Mouse (Mus musculus) 3134 (cell line): Measurements from ENCODE around the gene Nos2.
"Not testable (repeated sequence)": the region's sequence is repeated elsewhere in the genome, so short reads cannot be mapped to it uniquely, and the experiment has no call there.

Experiments used
- DNase-seq: peaks from one replicate; pipeline ENCODE4 v3.0.0-alpha.2; 2011; ENCODE audit warnings: low spot score; ENCODE audit not compliant: insufficient read length; ENCODE audit errors: extremely low read depth

Gene Nos2

DNA sequence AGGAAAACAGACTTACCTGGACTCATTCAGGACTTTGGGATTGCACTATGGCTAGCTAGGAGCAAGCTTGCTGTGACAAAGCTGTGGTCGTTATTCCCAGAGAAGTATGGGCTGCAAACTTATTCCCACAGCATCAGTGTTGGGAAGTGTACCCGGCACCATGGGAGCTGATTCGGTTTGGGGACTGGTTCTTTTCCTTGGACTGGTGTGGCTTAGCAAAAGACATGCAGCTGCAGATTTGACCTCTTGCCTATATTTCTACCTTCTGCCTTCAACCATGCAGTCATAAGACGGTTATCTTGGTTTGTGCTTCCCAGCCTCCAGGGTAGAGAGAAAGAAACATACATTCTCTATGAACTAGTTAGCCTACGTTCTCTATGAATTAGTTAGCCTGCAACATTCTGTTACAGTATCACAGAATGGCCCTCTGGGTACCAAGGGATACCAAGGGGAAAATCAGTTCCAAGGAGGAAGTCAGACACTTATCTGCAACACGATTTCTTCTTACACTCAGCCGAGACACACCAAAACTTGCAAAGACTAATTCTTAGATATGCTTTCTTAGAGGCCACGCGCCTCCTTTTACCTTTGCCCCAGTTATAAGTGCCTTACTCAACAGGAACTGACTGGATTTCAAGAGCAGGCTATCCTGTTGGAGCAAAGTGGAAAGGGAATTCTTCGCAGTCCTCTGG is 65.9 kb downstream of the Nos2 start:
- no peak for DNase-seq

DNA sequence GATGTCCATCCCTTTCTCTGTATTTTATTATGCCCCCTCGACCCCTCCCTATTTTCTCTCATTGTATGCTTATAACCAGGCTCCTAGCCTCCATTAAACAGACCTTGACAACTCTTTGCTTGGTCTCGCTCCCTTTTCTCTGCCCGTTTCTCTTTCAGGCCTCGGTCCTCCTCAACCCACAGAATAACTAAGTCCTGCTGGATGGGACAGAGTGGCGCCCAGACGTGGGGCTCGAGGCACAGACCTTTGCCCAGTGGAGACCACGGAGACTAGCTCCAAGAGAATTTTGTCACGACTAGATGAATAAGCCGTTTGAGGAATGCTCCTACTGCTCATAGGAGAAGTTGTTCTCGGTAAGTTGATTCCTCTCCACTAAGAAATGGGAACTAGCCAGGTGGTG is 68.6 kb downstream of the Nos2 start:
- not testable (repeated sequence) for DNase-seq

DNA sequence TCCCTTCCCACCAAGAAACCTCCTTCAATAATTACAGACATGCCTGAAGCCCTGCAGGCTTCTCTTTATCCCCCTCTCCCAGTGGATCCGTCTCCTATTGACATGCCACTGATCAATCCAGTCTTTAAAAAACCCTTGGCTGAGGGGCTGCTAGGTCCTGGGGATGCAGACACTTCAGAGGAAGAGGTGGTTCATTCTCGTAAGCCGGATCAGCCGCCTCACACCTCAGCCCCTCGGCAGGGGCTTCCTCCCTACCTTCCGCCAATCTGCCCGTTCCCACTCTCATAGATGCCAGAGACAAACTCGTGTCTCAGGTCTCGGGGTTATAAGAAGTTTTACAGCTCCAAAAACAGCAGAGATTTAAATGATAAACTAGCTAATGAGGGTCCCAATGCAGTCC is 69.5 kb downstream of the Nos2 start:
- no peak for DNase-seq

DNA sequence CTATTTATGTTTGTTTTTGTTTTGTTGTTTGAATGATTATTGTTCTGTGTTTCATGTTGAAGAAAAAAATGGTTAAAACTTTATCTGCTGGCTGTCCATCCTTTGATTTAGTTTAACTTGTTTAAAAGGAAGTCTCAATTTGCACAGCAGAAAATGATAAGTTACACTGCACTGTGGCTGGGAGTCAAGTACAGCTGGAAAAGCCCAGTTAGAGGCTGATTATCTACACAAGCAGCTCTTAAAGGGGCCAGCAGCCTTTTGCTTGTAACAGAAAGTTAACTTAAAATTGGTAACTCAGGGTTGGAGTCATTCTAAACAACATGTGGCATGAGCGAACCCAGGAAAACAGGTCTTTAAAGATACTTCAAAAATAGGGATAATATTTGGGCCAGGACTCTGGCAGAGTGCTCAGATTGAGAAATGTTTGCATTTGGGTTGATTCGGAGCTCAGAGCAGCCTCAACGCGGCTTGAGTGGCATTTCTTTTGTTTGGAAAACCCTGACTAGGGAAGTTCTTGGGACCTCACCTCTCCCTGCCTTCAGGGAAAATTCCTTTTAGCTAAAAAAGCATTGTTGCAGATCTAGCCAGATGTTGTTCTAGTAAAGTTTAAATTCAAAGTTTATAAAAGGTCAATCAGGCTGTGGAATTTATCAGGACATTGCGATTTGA is 70.4 kb downstream of the Nos2 start:
- DNase-seq = not testable (repeated sequence)

DNA sequence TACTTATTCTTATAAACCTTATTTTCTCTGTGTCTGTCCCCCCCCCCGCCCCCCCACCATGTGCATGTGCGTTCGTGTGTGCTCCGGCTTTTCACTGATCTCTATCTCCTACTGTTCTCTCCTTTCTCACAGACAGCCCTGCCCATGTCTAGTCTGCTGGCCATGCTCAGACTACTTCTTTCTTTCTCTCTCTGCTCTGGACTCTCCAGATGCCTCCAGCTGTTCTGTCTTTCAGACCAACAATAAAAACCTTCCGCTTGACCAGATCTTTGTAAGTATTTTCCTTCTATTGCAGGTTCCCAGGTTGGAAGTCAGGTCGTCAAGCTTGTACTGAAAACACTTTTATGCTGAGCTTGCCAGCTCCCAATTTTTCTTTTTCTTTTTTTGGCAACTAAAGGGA is 78.5 kb downstream of the Nos2 start:
- no peak for DNase-seq

DNA sequence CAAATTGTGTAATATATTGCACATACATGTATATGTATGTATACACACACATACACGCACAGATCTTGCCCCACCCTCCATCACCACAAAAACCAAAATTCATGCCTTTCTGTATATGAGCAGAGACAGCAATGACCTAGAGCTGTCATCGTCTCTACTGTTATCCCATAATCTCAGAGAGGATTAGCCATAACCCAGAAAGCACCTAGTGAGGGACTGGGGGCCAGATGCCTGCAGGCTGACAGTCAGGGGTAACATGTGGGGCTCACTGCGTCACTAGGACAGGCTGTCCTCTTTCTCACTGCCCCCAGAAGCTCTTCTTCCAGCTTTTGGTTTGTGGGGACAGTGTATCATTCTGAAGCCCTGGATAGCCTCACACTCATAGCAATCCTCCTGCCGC is 81.3 kb downstream of the Nos2 start:
- no peak for DNase-seq

DNA sequence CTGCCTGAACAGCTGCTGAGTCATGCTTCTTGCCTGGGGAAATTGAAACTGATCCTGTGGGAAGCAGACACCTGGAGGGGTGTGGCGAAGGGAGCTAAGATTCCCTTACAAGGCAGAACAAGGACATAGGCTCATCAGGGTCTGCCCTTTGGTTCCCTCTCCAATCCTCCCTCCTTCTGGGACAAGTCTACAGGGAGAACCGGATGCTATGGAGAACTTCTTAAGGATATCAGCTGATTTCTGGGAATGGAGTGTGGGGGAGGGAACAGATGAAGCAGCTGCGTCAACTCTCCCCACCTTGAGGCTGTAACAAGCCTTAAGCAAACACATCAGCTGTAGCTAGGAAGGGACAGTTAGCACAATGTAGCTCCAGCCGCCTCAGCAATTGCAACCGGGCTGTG is 82.0 kb downstream of the Nos2 start:
- no peak for DNase-seq

DNA sequence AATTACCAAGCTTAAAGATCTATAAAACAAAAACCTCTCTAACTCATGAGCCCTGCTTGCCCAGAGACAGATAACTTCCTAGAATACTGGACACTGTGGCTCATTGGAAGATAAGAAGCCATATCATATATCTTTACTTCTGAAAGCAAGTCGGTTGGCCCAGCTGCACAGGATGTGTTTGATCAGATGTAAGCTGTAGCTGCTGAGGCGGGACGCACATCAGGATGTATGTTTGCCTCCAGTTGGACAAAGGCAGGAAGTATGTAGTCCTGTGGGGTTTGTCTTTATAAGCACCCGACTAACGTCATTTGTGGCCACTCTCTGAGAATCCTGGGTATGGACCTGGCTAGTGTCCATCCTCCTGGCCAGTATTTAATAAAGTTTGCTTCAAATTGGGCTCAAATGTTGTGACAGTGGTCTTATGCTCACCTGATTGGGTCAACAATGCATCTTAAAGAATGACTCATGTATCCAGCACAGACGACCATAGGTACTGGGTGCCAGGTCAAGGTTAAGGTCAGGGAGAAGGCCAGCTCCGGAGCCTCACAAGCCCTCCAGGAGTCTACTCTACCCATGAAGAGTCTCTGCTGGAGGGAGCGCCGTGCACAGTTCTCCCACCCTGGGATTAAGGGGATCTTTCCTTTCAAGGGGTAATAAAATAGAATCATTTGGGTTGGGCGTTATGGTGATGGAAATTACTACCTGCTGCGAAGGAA is 82.6 kb downstream of the Nos2 start:
- DNase-seq = no peak

DNA sequence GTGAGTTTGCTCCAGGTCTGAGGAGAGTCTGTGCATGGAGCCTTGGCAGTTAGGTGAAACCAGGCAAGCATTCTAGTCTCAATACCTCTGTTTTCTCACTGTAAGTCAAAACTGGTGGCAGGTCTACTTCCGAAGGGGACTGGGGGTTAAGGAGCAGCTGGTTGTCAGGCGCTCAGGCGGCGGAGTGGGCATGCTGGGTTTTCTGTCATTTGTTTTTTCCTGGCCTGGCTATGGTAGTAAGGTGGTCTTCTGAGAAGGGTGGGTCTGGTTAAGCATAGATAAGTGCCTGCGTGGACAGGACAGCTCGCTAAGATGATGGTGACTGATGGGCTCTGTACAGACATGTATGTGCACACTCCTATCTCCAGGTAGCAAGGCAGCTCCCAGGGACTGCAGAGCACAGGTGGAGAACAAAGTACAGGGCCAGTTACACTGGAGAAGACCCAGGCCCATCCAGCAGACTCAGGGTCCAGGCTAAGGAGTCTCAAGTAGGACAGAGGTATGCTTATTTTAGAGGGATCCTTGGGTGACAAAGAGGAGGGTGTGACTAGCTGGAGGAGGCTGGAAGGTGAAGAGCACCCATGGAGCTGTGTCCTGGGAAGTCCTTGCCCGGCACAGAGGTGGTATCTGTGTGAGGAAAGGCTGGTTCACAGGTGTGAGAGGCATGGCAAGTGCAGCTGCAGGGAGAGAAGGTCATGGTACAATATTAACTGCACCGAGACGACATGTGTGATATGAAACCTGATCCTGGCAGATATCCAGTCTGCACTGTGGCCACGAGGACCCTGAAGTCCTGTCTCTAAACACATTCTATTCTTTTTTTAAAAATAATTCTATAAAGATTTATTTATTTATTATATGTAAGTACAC is 83.4 kb downstream of the Nos2 start:
- DNase-seq = no peak

DNA sequence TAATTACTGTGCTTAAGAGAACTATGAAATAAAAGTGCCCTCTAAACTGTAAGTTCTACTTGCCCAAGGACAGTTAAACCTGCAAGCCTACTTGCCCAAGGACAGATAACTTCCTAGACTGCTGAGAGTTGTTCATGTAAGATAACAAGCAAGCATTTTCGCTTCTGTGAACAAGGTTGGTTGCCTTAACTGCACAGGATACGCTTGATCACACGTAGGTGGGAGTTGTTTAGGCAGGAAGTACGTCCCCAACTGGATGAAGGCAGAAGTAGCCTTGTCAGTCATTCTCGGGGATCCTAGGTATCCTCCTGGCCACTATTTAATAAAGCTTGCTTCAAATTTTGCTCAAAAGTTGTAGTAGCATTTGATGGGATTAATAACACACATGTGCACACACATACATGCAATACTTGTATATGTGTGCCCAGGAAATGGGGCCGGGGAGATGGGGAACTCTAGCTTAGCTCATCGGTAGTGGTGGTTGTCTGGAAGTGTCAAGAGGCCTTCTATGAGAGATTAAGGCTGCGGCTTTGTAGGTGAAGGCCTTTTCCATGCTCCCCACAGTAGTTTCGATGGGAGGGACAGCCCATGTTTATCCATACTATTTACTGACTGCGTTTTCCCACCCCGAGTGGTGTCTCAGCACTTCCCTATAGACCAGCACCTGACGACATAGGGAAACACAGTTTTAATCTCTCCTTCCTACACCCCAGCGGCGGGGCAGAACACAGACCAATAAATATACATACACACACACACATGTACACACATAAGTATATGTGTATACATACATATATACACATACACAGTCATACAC is 85.2 kb downstream of the Nos2 start:
- DNase-seq = no peak

DNA sequence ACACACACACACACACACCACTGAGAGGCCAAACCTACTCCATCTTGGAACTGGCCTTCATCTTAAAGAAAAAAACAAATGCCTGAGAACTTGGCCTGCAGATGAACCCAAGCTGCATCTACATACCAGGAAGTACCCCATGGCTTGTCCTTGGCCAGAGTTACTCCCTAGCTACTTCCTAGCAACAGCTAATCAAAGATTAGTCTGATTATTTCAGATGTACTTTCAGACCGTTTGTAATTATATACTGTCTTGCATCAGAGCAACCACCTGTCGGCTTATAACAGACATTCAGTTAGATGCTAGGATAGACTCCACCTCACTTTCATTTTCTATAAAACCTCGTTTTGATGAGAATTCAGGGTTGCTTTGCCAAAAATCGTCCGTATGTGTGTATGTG is 85.8 kb downstream of the Nos2 start:
- DNase-seq = no peak

DNA sequence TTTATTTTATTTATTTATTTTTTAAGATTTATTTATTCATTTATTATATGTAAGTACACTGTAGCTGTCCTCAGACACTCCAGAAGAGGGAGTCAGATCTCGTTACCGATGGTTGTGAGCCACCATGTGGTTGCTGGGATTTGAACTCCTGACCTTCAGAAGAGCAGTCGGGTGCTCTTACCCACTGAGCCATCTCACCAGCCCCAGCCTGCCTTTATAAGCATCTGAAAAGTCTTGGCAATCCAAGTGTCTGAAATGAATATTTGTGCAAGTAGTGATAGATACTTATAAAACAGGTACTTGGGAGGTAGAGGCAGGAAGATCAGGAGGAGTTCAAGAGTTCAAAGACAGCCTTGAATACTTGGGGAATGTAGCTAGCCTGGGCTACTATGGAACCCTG is 86.8 kb downstream of the Nos2 start:
- not testable (repeated sequence) for DNase-seq

DNA sequence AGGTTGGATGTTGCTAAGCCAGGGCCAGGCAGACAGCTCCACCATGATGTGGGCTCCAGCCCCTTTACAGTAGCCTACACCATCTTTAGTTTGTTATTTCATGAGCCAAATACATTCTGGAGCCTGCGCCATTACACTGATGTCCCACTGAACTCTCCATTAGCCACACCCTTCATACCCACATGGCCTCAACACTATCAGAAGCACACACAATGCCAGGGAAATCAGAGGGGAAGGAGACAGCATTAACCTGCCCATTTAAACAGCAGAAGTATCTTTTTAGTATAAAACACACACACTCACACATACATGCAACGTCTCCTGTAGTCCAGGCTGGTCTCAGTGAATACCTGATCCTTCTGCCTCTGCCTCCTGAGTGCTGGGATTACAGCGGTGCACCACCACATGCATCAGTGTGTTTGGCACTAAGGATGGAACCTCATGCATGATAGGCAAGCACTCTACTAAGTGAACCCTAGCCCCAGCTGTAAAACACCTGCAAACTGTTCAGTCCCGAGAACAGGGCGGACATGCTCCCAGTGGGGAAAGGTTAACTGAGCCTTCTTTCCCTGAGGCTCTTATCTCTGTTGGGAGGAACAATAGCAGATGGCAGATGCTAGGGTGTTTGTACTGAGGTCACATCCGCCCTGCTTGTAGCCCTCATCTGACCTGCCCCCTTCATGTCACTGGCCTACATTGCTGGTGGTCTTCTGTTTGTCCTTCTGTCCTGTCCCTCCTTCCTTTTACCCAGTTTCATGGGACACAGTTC is 87.6 kb downstream of the Nos2 start:
- no peak for DNase-seq

DNA sequence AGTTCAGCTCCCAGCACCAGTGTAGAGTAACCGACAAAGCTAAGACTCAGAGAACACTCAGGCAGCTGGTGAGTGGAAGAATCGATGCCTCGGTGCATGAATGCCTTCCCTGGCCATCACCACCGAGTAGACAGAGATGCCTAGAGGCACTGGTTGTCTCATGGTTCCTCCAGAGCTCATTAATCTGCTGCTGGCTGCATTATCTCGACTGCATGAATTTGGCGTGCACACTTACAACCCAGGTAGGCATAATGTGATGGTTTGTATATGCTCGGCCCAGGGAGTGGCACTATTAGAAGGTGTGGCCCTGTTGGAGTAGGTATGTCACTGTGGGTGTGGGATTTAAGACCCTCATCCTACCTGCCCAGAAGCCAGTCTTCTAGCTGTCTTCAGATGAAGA is 88.3 kb downstream of the Nos2 start:
- no peak for DNase-seq
